Mouse (Mus musculus): ENCODE measurements at regions not wholly inside any gene's neighbourhood (a gene's known extent, or its start where the extent isn't known, plus 50 kb on each side); places are given as distances from the start of the nearest gene placed in this dataset.
A peak's percentile ranks its signal among the peaks of the same experiment; 100 is the strongest.

DNA sequence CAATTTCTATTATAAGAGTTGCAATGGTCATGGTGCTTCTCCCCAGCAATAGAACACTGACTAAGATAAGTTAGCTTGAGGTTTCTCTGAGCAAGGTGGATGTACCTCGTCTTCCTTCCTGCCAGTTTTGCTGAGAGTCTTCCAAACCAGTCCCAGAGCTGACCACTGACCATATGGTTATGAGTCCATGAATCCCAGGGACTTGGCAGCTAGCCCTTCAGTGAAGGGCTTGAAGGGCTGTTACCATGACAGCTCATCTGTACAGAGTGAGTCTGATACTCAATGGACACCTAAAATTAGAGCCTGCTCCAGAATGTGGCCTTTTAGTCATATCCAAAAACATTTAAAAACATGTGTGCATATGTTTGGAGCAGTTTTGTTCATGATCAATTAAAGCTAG lies 297.5 kb upstream of the Thsd7b start:
- no peak for DNase-seq (ENCODE audit: low read depth, low spot score)

- DNase-seq (ENCODE audit: low read depth, low spot score), result no peak
Observed at GRCm38 (mm10) chr1:128951436-128951835, 321.7 kb upstream of the Thsd7b start.

DNA sequence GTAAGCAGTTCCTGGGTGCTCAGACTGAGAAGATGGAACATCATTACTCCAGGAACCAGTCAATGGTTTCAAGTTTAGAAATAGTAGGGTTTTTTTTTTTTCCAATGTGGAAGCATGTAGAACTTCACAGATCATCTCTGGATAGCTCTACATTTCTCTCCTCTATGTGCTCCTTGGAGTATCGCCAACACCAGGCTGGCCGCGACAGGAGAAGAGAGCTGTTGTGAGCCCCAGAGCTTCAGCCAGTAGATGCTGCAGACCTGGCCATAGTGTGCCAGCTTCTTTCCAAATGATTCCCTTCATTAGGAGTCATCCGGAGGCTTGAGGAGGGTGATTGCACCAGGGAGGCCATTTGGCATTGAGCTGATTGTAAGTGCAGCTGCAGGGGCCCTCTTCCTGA lies 322.6 kb upstream of the Thsd7b start:
- no peak for DNase-seq (ENCODE audit: low read depth, low spot score)

GRCm38 (mm10) chr1:128914811-128915210 lies 322.7 kb upstream of the Cxcr4 start:
- no peak for DNase-seq (ENCODE audit: low read depth, low spot score)

DNA sequence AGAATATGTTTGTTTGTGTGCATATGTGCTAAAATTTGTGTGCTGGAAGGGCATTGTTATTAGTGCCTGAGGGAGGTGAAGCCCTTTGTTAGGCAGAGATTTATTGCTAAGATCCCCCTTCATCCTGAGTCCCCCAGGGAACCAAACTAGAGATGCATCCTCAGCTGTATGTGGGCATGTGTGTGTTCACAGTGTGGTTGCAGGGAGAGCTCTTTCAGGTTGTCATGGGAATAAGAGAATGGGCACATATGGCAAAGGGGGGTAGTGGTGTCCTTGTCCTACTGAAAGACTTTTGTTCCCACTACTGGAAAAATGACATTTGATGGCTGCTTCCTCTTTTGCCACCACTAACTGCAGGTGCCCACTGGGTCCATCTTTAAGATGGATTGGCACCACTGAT lies 320.4 kb upstream of the Cxcr4 start:
- no peak for DNase-seq (ENCODE audit: low read depth, low spot score)

- no peak for DNase-seq (ENCODE audit: low read depth, low spot score)
Observed at GRCm38 (mm10) chr1:128907566-128907965, 315.5 kb upstream of the Cxcr4 start.

- no peak for DNase-seq (ENCODE audit: low read depth, low spot score)
Observed at GRCm38 (mm10) chr1:128898025-128898424, 305.9 kb upstream of the Cxcr4 start.

GRCm38 (mm10) chr1:128894546-128894945 lies 302.5 kb upstream of the Cxcr4 start:
- no peak for DNase-seq (ENCODE audit: low read depth, low spot score)

DNA sequence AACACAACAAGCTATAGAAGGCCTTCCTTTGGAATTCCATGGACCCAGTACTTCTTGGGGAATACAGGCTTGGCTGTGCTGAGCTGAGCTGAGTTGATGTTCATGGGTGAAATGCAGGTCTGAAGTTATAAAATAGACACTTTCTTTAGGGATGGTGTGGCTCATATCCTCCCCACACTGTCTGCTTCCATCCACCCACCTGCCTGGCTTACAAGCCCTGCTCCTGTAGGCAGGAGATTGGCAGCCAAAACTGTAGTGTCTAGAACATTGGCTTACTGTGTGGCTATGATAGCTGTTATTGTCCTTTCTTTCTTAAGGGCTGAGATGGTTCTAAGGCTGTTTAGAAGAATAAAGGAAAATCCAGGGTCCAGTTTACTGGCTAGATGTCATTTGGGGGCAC lies 286.2 kb upstream of the Cxcr4 start:
- no peak for DNase-seq (ENCODE audit: low read depth, low spot score)

- DNase-seq (ENCODE audit: low read depth, low spot score), result peak; percentile 62
Observed at GRCm38 (mm10) chr1:128875289-128875688, 283.2 kb upstream of the Cxcr4 start.

GRCm38 (mm10) chr1:128874190-128874589 lies 282.1 kb upstream of the Cxcr4 start:
- DNase-seq (ENCODE audit: low read depth, low spot score), result no peak

DNA sequence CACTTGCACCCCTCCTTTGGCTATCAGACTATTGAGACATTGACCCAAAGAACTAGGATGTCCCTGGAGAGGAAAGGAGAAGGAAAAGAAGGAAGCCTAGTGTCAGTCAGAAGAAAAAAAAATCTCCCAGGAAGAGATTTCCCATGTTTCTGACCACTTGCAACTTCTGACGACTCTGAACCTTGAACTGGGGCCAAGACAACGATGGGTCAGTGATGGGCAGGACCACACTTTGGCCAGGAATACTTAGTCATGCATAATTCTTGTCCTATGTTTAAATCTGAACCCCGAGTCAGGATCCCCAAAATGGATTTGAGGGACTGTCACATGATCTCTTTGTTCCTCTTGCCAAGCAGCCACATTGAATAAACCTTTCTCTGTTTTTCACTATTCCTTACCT lies 276.7 kb upstream of the Cxcr4 start:
- no peak for DNase-seq (ENCODE audit: low read depth, low spot score)

- DNase-seq (ENCODE audit: low read depth, low spot score), result no peak
Observed at GRCm38 (mm10) chr1:128860537-128860936, 268.4 kb upstream of the Cxcr4 start.

DNA sequence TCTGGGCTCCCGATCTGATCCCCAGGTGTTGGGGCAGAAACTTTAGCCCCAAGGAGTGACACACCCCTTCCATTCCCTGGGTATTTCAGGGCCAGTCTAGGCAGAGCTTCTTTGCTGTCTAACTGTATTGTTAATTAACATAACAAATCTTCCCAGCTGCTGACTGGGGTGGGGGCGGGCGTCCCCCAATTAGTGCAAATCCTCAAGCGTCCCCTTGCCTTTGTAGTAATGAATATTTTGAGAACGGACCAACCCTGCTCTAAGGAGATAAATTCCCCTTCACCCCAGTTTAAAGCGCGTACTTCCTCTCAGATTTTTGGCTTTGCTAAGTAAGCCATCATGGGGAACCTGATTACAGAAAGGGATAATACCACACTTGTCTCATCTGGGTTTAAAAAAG lies 268.0 kb upstream of the Cxcr4 start:
- no peak for DNase-seq (ENCODE audit: low read depth, low spot score)

DNA sequence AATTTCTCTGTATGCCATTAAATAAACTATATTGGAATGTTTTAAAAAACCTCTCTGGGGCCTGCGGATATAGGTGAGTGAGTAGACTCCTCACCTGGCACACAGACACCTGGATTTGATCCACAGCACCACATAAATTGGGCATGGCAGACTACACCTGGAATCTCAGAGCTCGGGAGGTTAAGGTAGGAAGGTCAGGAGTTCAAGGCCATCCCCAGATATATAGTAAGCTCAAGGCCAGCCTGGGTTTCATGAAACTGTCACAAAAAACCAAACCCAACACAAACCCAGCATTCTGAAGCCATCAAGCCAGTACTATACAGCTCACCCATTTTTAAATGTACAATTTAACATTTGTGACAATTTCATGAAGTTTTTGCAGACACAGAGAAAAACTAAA lies 266.6 kb upstream of the Cxcr4 start:
- no peak for DNase-seq (ENCODE audit: low read depth, low spot score)

GRCm38 (mm10) chr1:128856933-128857332 lies 264.8 kb upstream of the Cxcr4 start:
- no peak for DNase-seq (ENCODE audit: low read depth, low spot score)

DNA sequence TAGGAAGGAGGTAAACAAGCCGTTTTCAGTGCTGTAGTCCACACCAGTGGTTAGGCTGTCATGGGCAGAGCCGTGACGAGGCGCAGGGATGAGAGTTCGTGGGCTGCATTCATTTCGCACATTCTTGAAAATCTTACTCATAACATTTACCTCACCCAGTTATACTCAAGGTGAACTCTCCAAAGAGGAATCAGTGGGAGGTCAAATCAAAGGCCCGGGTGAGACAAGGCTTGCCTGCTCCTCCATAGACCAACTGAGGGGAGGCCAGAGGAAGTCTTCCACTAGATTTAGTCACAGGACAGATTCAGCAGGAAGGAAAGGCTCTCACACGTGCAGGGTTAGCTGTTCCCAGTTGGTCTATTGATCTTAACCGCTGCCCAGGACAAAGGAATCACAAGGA lies 262.6 kb upstream of the Cxcr4 start:
- DNase-seq (ENCODE audit: low read depth, low spot score), result no peak

- DNase-seq (ENCODE audit: low read depth, low spot score), result no peak
Observed at GRCm38 (mm10) chr1:128853286-128853685, 261.2 kb upstream of the Cxcr4 start.

DNA sequence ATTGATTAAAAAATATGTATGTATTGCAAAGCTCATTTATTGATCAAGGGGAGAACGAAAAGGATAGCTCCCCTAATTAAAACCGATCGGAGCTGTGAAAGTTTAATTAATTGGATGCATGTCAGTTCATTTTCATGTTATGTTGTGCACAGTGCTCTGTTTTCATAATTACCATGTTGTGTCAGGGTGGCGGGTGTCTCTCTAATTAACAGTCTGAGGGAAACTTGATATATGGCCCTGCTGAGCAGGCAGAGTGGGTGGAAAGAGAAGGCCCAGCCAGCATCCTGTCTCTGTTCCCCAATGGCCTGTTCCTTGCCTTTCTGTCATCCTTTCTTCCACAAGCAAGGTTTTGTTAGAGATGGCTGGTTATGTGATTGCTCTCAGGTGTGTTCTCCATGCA lies 245.3 kb upstream of the Cxcr4 start:
- no peak for DNase-seq (ENCODE audit: low read depth, low spot score)

- DNase-seq (ENCODE audit: low read depth, low spot score), result no peak
Observed at GRCm38 (mm10) chr1:128835510-128835909, 243.4 kb upstream of the Cxcr4 start.

DNA sequence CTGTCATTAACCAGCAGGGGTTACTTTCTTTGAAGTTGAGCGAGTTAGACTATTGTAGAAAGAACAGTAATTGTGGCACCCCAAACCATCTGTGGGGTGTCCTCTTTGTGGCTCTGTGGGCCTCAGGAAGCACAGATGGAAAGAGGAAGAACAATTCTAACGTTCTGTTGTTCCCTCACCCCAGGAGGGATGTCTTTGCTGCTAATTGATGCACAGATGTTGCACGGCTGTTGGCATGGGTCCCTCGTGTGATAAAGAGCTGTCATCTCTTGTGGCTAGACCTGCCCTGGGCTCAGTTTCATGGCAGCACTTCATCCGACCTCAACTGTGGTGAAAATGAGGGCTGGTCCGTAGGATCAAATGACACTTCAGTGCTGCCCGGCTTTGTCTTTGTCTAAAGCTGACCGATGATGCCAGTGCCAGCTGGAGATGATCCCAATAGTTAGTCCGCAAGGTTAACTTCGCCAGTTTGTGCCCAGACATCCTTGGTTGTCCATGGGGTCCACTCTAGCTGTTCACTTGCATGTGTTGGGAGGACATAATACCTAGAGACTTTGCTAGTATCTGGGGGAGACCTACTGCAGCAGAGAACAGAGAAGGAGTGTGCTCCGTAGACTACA lies 241.1 kb upstream of the Cxcr4 start:
- DNase-seq (ENCODE audit: low read depth, low spot score), result peak; percentile 17

GRCm38 (mm10) chr1:128832201-128832883 lies 240.2 kb upstream of the Cxcr4 start:
- peak; percentile 91 for DNase-seq (ENCODE audit: low read depth, low spot score)

GRCm38 (mm10) chr1:128830671-128831240 lies 238.7 kb upstream of the Cxcr4 start:
- peak; percentile 33 for DNase-seq (ENCODE audit: low read depth, low spot score)

Data from CD4-positive, CD25-positive, alpha-beta regulatory T cell, adult 2 months (primary cell).